Mouse (Mus musculus): ENCODE results near the gene Ap4s1. TPM values are rescaled to one million over a fixed set of nuclear protein-coding genes. Genes with fewer than 3 reads are reported as not detected.

Gene Ap4s1
- polyA plus RNA-seq, 1 experiment from 2014 or later: 48.3 TPM

DNA sequence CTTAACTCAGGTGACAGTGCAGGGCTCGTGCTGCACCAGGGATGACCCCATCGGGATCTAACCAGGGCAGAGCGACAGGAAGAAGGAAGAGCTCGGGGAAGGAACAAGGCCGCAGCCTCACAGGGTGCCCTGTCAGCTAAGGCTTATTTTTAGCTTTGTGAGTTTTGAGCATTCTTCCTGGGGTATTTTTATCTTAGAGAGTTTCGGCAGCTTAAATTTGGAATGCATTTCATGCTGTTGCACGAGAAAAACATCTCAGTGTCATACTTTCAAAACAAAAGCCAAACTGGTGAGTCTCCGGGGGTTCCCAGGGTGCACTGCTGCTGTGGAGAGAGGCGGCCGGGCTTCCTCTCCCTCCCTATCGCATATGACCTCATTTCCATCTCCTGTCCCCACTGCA, 38.2 kb downstream of the Ap4s1 start:
- Histone ChIP-seq H3K27ac (peak overlapping the region; percentile 86), H3K4me1 (replicated peaks; ENCODE audit: insufficient read depth, low read length) (0 out of 2 replicates have a peak, but pooled peaks cover 2% of the 10 kb centered on the region), H3K9ac (ENCODE audit: low read depth, low read length) (no peak overlapping the region), H3K4me3 (replicated peaks; ENCODE audit: low read depth, low read length) (no peak overlapping the region), H3K36me3 (ENCODE audit: insufficient read depth, low read length) (no peaks in the 10 kb centered on the region), H3K9me3 (replicated peaks; ENCODE audit: low read length) (no peaks in the 10 kb centered on the region), H3K27me3 (ENCODE audit: insufficient read depth, low read length) (no peaks in the 10 kb centered on the region), H3K4me2 (ENCODE audit: low read length) (no peak overlapping the region)
- WGBS: 39% methylated on average over 11 of the region's 11 CpGs
- ATAC-seq (replicated peaks; ENCODE audit: low FRiP score, low read depth): no peak; the same call in 1 of the 2 replicates
- peak; percentile 77 for DNase-seq (ENCODE audit: low spot score)
- TF ChIP-seq CTCF (IDR thresholded peaks at IDR 0.05; ENCODE audit: low read depth): no peak

DNA sequence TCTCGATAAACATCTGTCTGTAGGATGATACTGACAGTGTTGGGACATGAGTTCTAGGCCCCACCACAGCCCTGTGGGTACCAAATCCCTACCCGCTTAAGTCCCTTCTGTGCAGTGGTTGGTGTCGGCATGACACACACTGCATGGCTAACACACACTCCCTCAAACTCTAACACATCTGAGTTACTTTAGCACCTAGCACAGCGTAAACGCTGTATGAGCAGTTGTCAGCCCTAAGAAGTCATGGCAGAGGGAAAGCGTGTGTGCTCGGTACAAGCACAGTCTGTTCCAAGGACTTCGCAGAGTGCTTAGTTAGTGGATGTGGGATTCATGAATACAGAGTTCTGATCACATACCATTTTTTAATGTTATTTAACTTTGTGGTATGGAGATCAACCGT, 39.0 kb downstream of the Ap4s1 start:
- H3K9me3 ChIP-seq (replicated peaks; ENCODE audit: low read length): no peaks in the 10 kb centered on the region
- H3K4me1 ChIP-seq (replicated peaks; ENCODE audit: insufficient read depth, low read length): peaks cover 7% of the 10 kb centered on the region; the same call in 1 of the 2 replicates
- ATAC-seq (replicated peaks; ENCODE audit: low FRiP score, low read depth): no peak
- peak overlapping the region; percentile 86 for H3K27ac ChIP-seq
- no peaks in the 10 kb centered on the region for H3K36me3 ChIP-seq (ENCODE audit: insufficient read depth, low read length)
- TF ChIP-seq CTCF (IDR thresholded peaks at IDR 0.05; ENCODE audit: low read depth): no peak
- 93% methylated on average over 9 of the region's 9 CpGs for WGBS
- DNase-seq (ENCODE audit: low spot score): no peak
- H3K4me2 ChIP-seq (ENCODE audit: low read length): no peak overlapping the region
- H3K27me3 ChIP-seq (ENCODE audit: insufficient read depth, low read length): no peaks in the 10 kb centered on the region
- H3K4me3 ChIP-seq (replicated peaks; ENCODE audit: low read depth, low read length): no peak overlapping the region
- no peak overlapping the region for H3K9ac ChIP-seq (ENCODE audit: low read depth, low read length)

DNA sequence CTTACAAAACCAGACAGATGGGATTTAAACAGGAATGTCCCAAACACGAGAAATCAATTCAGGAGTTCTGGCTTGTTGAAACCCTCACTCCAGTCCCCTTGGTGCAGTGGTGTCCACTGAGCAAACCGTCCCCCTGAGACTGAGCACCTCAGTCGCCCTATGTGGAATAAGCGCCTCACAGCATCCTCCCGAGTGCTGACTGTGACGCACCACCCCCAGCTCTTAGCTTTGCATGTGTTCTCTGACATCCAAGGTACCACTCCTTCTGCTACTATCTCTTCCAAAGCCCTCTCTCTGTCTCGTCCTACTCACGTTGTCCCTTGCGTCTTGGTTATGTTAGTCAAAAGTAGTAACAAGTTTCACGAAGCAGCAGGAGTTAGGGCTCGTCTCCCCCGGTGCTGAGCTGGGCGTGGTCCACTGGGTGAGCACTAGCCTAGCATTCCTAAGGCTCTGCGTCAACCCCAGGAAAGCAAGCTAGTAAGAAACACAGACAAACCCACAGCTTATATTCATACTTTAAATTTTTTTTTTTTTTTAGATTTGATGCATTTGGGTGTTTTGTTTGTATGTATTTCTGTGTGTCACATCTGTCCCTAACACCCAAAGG, 43.9 kb downstream of the Ap4s1 start:
- Histone ChIP-seq H3K4me1 (replicated peaks; ENCODE audit: insufficient read depth, low read length) (peaks cover 6% of the 10 kb centered on the region; the same call in 1 of the 2 replicates), H3K9me3 (replicated peaks; ENCODE audit: low read length) (no peaks in the 10 kb centered on the region), H3K27ac (peak overlapping the region; percentile 40; the same call in 1 of the 2 replicates), H3K4me2 (ENCODE audit: low read length) (no peak overlapping the region; the same call in 1 of the 2 replicates), H3K9ac (ENCODE audit: low read depth, low read length) (no peak overlapping the region), H3K36me3 (ENCODE audit: insufficient read depth, low read length) (no peaks in the 10 kb centered on the region), H3K27me3 (ENCODE audit: insufficient read depth, low read length) (no peaks in the 10 kb centered on the region), H3K4me3 (replicated peaks; ENCODE audit: low read depth, low read length) (no peak overlapping the region)
- TF ChIP-seq CTCF (IDR thresholded peaks at IDR 0.05; ENCODE audit: low read depth): no peak
- WGBS: 72% methylated on average over 14 of the region's 14 CpGs
- ATAC-seq (replicated peaks; ENCODE audit: low FRiP score, low read depth): no peak
- no peak for DNase-seq (ENCODE audit: low spot score)

DNA sequence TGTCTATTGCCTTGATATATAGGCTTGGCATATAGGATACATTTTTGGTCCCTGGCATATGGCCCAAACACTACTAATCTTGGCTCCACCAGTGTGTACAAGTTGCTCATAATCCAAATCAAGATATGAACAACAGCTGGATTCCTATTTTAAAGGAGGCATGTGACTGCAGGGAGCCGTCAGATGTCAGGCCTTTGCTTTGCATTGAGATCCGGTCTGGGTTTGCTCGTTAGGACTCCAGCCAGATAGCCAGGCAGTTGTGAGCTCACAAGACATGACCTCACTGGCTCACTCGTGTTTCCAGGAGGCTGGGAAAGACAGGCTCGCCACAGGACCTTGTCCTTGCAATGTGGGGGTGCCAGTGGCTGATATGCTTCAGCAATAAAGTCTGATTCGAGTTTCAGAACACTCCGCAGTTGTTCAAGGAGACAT, 45.0 kb downstream of the Ap4s1 start:
- DNase-seq (ENCODE audit: low spot score): peak; percentile 89
- H3K9me3 ChIP-seq (replicated peaks; ENCODE audit: low read length): no peaks in the 10 kb centered on the region
- peak overlapping the region; percentile 64 for H3K27ac ChIP-seq
- H3K27me3 ChIP-seq (ENCODE audit: insufficient read depth, low read length): no peaks in the 10 kb centered on the region
- ATAC-seq (replicated peaks; ENCODE audit: low FRiP score, low read depth): peak; percentile 73
- H3K9ac ChIP-seq (ENCODE audit: low read depth, low read length): no peak overlapping the region
- peaks cover 6% of the 10 kb centered on the region; the same call in 1 of the 2 replicates for H3K4me1 ChIP-seq (replicated peaks; ENCODE audit: insufficient read depth, low read length)
- H3K4me3 ChIP-seq (replicated peaks; ENCODE audit: low read depth, low read length): no peak overlapping the region
- TF ChIP-seq CTCF (IDR thresholded peaks at IDR 0.05; ENCODE audit: low read depth): no peak
- WGBS: 25% methylated on average over 7 of the region's 7 CpGs
- no peak overlapping the region for H3K4me2 ChIP-seq (ENCODE audit: low read length)
- H3K36me3 ChIP-seq (ENCODE audit: insufficient read depth, low read length): no peaks in the 10 kb centered on the region

DNA sequence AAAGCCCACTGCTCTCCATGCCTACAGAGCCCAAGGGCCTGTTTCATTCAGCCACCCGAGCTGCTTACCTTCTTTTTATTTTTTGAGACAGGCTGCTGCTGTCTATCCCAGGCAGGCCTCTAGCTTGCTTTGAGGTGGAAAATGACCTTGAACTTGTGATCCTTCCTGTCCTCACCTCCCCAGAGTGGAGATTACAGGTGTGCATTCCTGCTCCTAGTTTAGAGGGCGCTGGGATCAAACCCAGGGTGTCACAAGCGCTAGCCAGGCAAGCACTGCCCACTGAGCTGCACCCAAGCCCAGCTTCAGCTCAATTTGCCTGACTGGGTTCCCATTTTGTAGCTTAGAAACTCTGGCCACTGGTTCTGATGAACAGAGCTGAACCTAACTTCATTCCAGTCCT, 45.5 kb downstream of the Ap4s1 start:
- DNase-seq (ENCODE audit: low spot score): no peak
- Histone ChIP-seq H3K9me3 (replicated peaks; ENCODE audit: low read length) (no peaks in the 10 kb centered on the region), H3K27ac (peak overlapping the region; percentile 64), H3K36me3 (ENCODE audit: insufficient read depth, low read length) (no peaks in the 10 kb centered on the region), H3K4me1 (replicated peaks; ENCODE audit: insufficient read depth, low read length) (peaks cover 6% of the 10 kb centered on the region; the same call in 1 of the 2 replicates), H3K9ac (ENCODE audit: low read depth, low read length) (no peak overlapping the region), H3K27me3 (ENCODE audit: insufficient read depth, low read length) (no peaks in the 10 kb centered on the region), H3K4me3 (replicated peaks; ENCODE audit: low read depth, low read length) (no peak overlapping the region), H3K4me2 (ENCODE audit: low read length) (no peak overlapping the region)
- no peak for ATAC-seq (replicated peaks; ENCODE audit: low FRiP score, low read depth)
- TF ChIP-seq CTCF (IDR thresholded peaks at IDR 0.05; ENCODE audit: low read depth): no peak
- WGBS: 54% methylated on average over 3 of the region's 3 CpGs

DNA sequence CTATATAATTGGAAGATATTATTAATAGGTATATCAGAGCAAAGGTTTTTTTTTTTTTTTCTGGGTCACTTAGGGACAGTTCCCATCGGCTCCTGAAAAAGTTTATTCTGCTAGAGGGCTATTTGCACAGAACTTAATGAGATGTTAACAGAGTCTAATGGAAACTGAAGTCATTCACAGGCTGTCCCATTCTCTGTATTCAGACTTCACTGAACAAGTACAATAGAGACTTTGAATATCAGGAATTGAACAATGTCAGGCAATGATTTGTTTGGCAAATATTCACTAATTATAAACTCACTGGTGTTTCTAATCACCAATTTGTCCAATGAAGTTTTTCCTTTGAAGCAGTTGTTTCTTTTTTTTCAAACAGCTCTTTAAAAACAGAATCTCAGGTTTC, 46.0 kb downstream of the Ap4s1 start:
- no peak overlapping the region for H3K4me3 ChIP-seq (replicated peaks; ENCODE audit: low read depth, low read length)
- no peak overlapping the region for H3K4me2 ChIP-seq (ENCODE audit: low read length)
- no peak overlapping the region for H3K9ac ChIP-seq (ENCODE audit: low read depth, low read length)
- peak overlapping the region; percentile 64; the same call in 1 of the 2 replicates for H3K27ac ChIP-seq
- no peak for TF ChIP-seq CTCF (IDR thresholded peaks at IDR 0.05; ENCODE audit: low read depth)
- no peaks in the 10 kb centered on the region for H3K9me3 ChIP-seq (replicated peaks; ENCODE audit: low read length)
- no peaks in the 10 kb centered on the region for H3K27me3 ChIP-seq (ENCODE audit: insufficient read depth, low read length)
- no peak for DNase-seq (ENCODE audit: low spot score)
- ATAC-seq (replicated peaks; ENCODE audit: low FRiP score, low read depth): no peak
- peaks cover 6% of the 10 kb centered on the region; the same call in 1 of the 2 replicates for H3K4me1 ChIP-seq (replicated peaks; ENCODE audit: insufficient read depth, low read length)
- 33% methylated on average over 1 of the region's 1 CpGs for WGBS
- no peaks in the 10 kb centered on the region for H3K36me3 ChIP-seq (ENCODE audit: insufficient read depth, low read length)
